Mouse (Mus musculus): ENCODE measurements around the gene Acsf2.

DNA sequence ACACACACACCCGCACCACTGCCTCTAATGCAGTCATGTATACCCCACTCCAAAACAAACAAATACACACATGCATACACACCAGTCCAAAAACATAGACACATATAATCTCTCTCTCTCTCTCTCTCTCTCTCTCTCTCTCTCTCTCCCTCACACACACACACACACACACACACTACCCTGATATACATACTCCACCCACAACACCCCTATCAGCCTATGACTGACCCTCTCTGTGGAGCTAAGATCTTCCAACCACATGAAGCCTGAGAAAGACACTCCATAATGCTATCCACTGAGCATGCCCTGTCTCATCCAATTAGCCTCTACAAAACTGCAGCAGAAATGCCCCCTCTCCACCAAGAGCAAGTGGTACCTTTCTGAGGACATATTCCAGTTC, 29.8 kb downstream of the Acsf2 start:
- TF ChIP-seq CTCF (IDR thresholded peaks at IDR 0.05 in 2 of 3, conservative IDR thresholded peaks at IDR 0.05 in 1 of 3; ENCODE audit: control insufficient read depth in 1 of 3, insufficient read depth in 1 of 3, low read depth in 2 of 3, low read length in 3 of 3, poor library complexity in 1 of 3, severe bottlenecking in 1 of 3) = no peak
- TF ChIP-seq POLR2A (IDR thresholded peaks at IDR 0.05; ENCODE audit: control insufficient read depth in 1 of 2, insufficient read depth in 1 of 2, low read depth in 1 of 2, low read length in 2 of 2, poor library complexity in 1 of 2) = no peak
- no peak for TF ChIP-seq ZC3H11A (IDR thresholded peaks at IDR 0.05; ENCODE audit: low read depth, low read length)
- no peak for TF ChIP-seq MYC (IDR thresholded peaks at IDR 0.05; ENCODE audit: low read depth, low read length)
- TF ChIP-seq RCOR1 (IDR thresholded peaks at IDR 0.05; ENCODE audit: low read depth, low read length) = no peak
- no peak for TF ChIP-seq EP300 (IDR thresholded peaks at IDR 0.05; ENCODE audit: low read depth in 1 of 2, low read length in 2 of 2)
- no peak for TF ChIP-seq BHLHE40 (IDR thresholded peaks at IDR 0.05; ENCODE audit: borderline replicate concordance, low read depth, low read length)
- no peak for TF ChIP-seq TBP (IDR thresholded peaks at IDR 0.05; ENCODE audit: low read depth, low read length)
- TF ChIP-seq USF1 (IDR thresholded peaks at IDR 0.05; ENCODE audit: low read depth, low read length) = no peak
- no peak for TF ChIP-seq GABPA (IDR thresholded peaks at IDR 0.05; ENCODE audit: low read depth, low read length)
- no peak for TF ChIP-seq SIN3A (IDR thresholded peaks at IDR 0.05; ENCODE audit: low read length)
